Mouse (Mus musculus) heart, postnatal 4 days (tissue): Measurements from ENCODE around the gene Tcp10c. TPM values are rescaled to one million over a fixed set of nuclear protein-coding genes. Genes with fewer than 3 reads are reported as not detected.
"Not testable (repeated sequence)": the region's sequence is repeated elsewhere in the genome, so short reads cannot be mapped to it uniquely, and the experiment has no call there.

Experiments
- DNase-seq: peaks from one replicate; pipeline ENCODE4 v3.0.0; 2021
- total RNA-seq, 2 experiments: library from RNA; stranded (reverse); gene quantifications; 2 replicates each; pipeline ENCODE4 v1.2.3; 2021

Tcp10c gene
- not detected for total RNA-seq

- DNase-seq = not testable (repeated sequence)
Measured at GRCm38 (mm10) chr17:13354521-13354920, at the start of gene Tcp10c. Gene Tcp10c (plus strand): TSS chr17:13354572.

GRCm38 (mm10) chr17:13307852-13308251 is 46.5 kb upstream of the Tcp10c start:
- DNase-seq = peak; percentile 24

- not testable (repeated sequence) for DNase-seq
Measured at GRCm38 (mm10) chr17:13308344-13308743, 46.0 kb upstream of the Tcp10c start.

GRCm38 (mm10) chr17:13308746-13309145 is 45.6 kb upstream of the Tcp10c start:
- not testable (repeated sequence) for DNase-seq

- not testable (repeated sequence) for DNase-seq
Measured at GRCm38 (mm10) chr17:13309182-13309631, 45.2 kb upstream of the Tcp10c start.

GRCm38 (mm10) chr17:13329967-13330366 is 24.4 kb upstream of the Tcp10c start:
- not testable (repeated sequence) for DNase-seq

DNA sequence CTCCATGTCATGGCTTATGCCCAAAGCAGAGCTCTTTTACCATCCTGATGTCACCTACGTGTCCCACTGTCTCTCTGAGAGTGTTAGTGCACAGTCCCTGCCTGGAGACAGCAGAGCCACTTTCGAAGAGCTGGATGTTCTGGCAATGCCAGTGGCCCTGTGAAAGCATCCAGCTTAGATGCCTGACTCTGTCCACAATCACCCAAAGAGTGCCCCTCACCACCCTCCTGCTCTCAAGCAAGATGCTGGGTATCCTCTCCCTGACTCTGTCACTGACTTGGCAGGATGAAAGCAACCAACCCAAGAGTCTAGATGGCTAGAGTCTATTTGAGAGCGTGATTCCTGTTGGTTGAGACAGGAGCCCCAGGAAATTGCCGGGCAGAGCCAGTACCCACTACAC is 23.2 kb upstream of the Tcp10c start:
- not testable (repeated sequence) for DNase-seq

GRCm38 (mm10) chr17:13332496-13332895 is 21.9 kb upstream of the Tcp10c start:
- not testable (repeated sequence) for DNase-seq

GRCm38 (mm10) chr17:13336979-13337749 is 17.2 kb upstream of the Tcp10c start:
- peak; percentile 57 for DNase-seq

GRCm38 (mm10) chr17:13337931-13338330 is 16.4 kb upstream of the Tcp10c start:
- DNase-seq = not testable (repeated sequence)

DNA sequence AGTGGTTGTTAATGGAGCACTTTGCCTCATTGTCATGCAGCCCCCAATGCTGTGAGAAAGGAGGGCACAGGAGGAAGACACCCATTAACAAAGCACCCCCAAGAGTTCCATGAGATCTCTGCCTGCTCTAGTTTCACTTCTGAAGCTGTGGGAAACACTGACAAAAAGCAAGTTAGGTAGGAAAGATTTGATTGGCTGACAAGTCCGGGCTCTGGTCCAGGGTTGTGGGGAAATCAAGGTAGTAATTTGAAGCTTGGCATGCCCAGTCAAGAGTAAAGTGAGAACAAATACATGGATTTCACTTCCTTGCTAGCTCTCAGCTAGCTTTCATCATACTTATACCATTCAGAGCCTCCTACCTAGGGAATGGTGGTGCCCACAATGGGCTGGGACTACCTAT is 14.3 kb upstream of the Tcp10c start:
- DNase-seq = not testable (repeated sequence)

- DNase-seq = not testable (repeated sequence)
Measured at GRCm38 (mm10) chr17:13345923-13346322, 8.4 kb upstream of the Tcp10c start.

DNA sequence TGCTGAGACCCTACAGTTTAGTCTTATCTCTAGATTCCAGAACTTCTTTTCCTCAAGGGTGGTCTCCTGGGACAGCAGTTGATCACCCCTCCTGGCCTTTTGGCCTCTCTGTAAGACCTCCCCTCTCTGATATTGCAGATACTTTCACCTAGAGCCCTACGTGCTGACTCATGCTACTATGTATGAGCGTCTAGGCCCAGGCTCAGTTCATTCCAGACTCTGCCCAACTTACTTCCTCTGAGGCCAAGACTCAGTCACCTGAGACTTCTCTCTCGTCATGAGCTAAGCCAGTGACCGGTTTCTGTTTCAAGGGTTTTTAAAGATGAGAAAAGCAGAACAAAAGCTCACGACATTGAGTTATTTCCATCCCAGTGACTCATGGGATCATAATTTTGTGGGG is 4.8 kb upstream of the Tcp10c start:
- not testable (repeated sequence) for DNase-seq

DNA sequence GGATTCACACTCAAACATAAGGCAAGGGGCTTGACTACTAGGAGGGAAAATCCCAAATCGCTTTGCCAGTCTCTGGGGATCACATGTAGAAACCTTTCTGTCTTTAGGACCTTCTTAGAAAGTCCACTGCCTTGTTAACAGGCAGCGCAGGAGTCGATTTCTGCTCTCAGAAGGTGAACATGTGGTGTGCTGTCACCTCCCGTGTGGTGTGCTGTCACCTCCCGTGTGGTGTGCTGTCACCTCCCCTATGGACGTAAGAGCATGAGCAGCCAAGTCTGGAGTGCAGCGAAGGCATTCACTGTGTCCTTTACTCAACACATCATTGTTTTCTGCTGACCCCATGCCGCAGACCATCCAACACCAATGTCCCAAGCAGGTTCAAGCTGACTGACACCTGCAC is 1.1 kb upstream of the Tcp10c start:
- not testable (repeated sequence) for DNase-seq

DNA sequence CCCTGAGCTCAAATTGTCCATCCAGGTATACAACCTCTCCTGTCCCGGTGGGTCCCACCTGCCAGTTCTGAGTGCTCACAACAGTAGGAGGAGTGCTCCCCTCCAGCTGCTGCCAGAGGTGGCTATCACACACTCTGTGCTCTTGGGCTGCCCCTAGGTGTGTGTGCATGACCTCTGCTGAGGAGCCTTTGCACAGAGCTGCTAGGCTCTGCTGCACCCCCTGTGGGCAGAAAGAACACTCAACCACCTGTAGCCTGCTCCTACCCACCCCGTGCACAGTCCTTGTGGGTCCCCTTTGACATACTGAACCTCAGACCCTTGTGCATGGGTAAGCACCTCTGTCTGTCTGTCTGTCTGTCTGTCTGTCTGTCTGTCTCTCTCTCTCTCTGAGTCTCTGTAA is 8.1 kb downstream of the Tcp10c start:
- not testable (repeated sequence) for DNase-seq

- not testable (repeated sequence) for DNase-seq
Measured at GRCm38 (mm10) chr17:13363773-13364172, 9.4 kb downstream of the Tcp10c start.

GRCm38 (mm10) chr17:13364196-13364595 is 9.8 kb downstream of the Tcp10c start:
- not testable (repeated sequence) for DNase-seq

DNA sequence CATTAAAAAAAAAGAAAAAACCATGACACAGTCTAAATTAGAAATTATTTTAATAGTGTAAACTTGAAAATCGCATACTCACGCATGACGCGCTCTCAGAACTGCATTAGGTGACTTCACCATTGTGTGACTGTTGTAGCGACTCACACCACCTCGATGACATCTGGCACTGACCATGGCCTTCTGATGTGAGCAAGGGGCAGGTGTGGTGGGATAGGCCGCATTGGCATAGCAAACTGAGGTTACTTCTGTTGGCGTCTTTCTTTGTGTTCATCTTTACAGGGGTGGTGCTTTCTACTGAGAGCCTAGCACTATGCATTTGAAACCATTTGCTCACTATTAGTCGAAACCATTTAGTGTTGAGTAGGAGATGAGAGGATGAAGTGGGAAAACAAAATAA is 12.8 kb downstream of the Tcp10c start:
- not testable (repeated sequence) for DNase-seq

DNA sequence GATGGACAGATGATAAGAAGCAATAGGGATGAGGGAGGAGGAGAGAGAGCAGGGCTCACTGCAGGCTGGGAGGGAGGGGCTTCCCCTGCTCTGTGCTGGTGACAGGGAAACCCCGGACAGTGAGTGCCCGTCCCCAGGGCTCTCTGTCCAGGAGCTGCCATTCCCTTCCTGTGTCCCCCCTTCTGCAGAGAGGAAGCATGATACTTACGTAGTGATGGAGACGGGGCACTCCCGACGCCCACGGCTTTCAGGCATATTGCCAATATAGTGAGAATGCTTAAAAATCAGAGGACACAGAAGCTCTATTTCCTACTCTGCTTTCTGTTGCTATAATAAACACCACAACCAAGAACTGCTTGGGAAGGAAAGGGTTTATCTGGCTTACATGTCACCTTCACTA is 14.3 kb downstream of the Tcp10c start:
- DNase-seq = not testable (repeated sequence)

DNA sequence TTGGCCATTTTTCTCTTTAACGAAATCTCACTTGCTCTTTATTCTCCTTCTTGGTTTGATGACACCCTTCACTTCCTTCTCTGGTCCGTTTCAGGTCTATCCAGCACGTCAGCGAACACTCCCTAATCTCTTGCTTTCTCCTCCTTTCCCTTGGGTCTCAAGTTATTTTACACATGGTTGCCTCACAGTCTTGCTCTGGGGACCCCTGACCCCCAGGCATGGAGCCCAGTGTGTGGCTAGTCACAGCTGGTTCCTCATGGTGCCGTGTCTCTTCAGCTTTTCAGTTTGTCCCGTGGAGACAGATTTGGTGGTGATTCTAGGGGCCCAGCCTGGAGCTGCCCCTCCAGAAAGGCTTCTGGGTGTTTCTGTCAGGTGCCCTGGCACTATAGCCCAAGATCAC is 16.4 kb downstream of the Tcp10c start:
- not testable (repeated sequence) for DNase-seq

- DNase-seq = not testable (repeated sequence)
Measured at GRCm38 (mm10) chr17:13378341-13378740, 24.0 kb downstream of the Tcp10c start.

- not testable (repeated sequence) for DNase-seq
Measured at GRCm38 (mm10) chr17:13379951-13380615, 25.7 kb downstream of the Tcp10c start.

- DNase-seq = not testable (repeated sequence)
Measured at GRCm38 (mm10) chr17:13381286-13381685, 26.9 kb downstream of the Tcp10c start.

- DNase-seq = not testable (repeated sequence)
Measured at GRCm38 (mm10) chr17:13391020-13391419, 36.6 kb downstream of the Tcp10c start.
